Mouse (Mus musculus) E14TG2a.4 (cell line): Measurements from ENCODE around the gene Tac4.

Experiments
- CTCF ChIP-seq: conservative IDR thresholded peaks from 2 replicates; pipeline ENCODE4 v1.5.1; 2014; ENCODE audit warnings: low read length
- NANOG ChIP-seq: IDR thresholded peaks from 2 replicates; pipeline ENCODE4 v1.6.1; 2014; ENCODE audit warnings: borderline replicate concordance, low read length, mixed read lengths

DNA sequence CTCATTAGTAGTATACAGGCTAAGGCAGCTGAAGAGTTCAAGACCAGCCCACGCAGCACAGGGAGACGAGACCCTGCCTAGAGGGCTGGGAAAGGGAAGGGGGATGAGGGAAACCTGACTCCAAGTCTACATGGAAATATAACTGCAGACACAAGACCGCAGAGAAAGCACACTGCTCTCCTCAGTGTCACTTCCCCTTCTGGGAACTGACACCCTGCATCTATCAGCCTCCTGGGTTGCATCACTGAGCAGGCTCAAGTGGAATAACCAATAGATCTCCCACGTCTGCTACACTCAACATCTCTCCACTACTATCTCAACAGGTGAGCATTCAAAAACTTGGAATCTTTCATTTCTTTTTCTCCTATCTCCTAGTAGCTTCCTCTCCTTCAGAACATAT is 30.7 kb downstream of the Tac4 start:
- no peak for TF ChIP-seq CTCF
- no peak for TF ChIP-seq NANOG
